Mouse (Mus musculus) embryonic facial prominence, embryonic 10.5 days (tissue): ENCODE data around the gene Lrrc7. TPM values are rescaled to one million over a fixed set of nuclear protein-coding genes. Genes with fewer than 3 reads are reported as not detected.

Source experiments
- DNase-seq: peaks from one replicate; pipeline ENCODE4 v3.0.0-alpha.2; 2017; ENCODE audit warnings: low spot score
- H3K27ac ChIP-seq: fragments of 300-500 bp; sonication (generic); replicated peaks from 2 replicates; pipeline ENCODE4 v1.5.1; 2016; ENCODE audit warnings: mild to moderate bottlenecking
- H3K27me3 ChIP-seq: fragments of 300-500 bp; sonication (generic); replicated peaks from 2 replicates; pipeline ENCODE4 v1.6.1; 2016; ENCODE audit warnings: low read depth, mild to moderate bottlenecking; ENCODE audit not compliant: poor library complexity, severe bottlenecking
- H3K36me3 ChIP-seq: fragments of 300-500 bp; sonication (generic); replicated peaks from 2 replicates; pipeline ENCODE4 v1.6.1; 2016; ENCODE audit warnings: mild to moderate bottlenecking, moderate library complexity
- H3K4me1 ChIP-seq: fragments of 300-500 bp; sonication (generic); 2 replicates; pipeline ENCODE4 v1.6.1; 2016
- H3K4me3 ChIP-seq: fragments of 300-500 bp; sonication (generic); 2 replicates; pipeline ENCODE4 v1.5.1; 2016; ENCODE audit warnings: mild to moderate bottlenecking, moderate library complexity
- H3K9me3 ChIP-seq: fragments of 300-500 bp; sonication (generic); 2 replicates; pipeline ENCODE4 v1.6.1; 2016; ENCODE audit warnings: mild to moderate bottlenecking
- WGBS: fragments of 180-500 bp; shearing (Covaris S2); methylation state at CpG from one replicate; pipeline ENCODE4 v1.1.7; 2016; 5-methylcytosine and 5-hydroxymethylcytosine counted together
- polyA plus RNA-seq: library from polyadenylated mRNA; unstranded; fragments of >200 nt; fragmentation: Nextera tagmentation; extraction: Ambion mirVana; gene quantifications from 2 replicates; pipeline ENCODE4 v1.2.1, GENCODE M21; 2016

Gene Lrrc7
- polyA plus RNA-seq, 1 experiment from 2014 or later = 0.37 TPM

DNA sequence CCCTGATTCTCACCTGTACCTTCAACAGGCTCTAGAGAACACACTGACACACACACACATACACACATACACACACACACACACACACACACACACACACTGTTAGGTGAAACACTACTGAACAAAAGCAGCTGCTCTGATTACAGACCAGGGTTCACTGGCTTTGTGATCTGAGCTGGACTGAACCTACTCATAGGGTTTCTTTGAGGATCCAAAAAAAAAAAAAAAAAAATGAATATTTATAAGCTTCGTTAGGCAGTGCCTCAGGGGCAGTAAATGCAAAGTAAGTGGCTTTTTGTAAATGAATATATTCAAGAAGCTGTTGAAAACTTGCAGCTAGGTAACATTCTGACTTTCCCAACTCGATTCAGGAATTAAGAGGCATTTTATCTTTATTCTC is 354.2 kb downstream of the Lrrc7 start:
- Histone ChIP-seq H3K9me3 (no peaks in the 10 kb centered on the region), H3K36me3 (no peaks in the 10 kb centered on the region), H3K27ac (no peak overlapping the region), H3K4me1 (no peaks in the 10 kb centered on the region), H3K27me3 (no peaks in the 10 kb centered on the region), H3K4me3 (no peak overlapping the region)
- WGBS = 59% methylated on average over 2 of the region's 2 CpGs
- no peak for DNase-seq

DNA sequence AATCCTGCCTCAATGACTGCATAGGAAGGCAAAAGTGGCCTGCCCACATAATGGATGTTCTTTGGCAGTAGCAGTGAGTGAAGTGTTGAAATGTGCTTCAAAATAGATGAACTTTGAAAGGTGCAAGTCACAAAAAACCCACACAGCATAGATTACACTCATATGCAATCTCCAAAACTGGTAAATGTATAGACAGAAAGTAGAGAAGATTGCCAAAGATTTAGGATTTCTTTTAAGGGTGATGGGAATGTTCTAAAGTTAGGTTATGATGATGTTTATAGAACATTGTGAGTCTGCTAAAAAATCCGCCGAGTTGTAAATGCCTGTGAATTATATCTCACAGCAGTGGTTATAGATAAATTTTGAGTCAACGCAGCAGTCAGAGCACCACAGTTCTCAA is 359.2 kb downstream of the Lrrc7 start:
- Histone ChIP-seq H3K4me3 (no peak overlapping the region), H3K36me3 (no peaks in the 10 kb centered on the region), H3K4me1 (no peaks in the 10 kb centered on the region), H3K27me3 (no peaks in the 10 kb centered on the region), H3K27ac (no peak overlapping the region), H3K9me3 (no peaks in the 10 kb centered on the region)
- DNase-seq = no peak
- 92% methylated on average over 3 of the region's 3 CpGs for WGBS

DNA sequence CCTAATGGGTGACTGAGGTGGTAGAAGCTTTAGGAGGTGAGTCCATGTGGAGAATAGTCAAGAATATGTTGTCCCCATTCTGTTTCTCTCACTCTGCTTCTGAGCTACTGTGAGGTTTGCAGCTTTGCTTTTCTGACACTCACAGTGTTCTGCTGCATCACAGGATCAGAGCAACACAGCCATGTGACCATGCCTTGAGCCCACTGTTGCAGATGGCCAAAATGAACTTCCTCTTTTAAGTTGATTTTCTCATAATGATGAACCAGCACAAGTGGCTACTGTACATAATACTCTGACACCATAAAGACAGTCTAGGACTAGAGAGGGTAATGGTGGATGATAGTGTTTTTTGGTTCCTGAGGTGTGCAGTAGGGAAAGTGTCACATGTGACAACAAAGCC is 366.6 kb downstream of the Lrrc7 start:
- DNase-seq = no peak
- no peaks in the 10 kb centered on the region for H3K4me1 ChIP-seq
- no peak overlapping the region for H3K27ac ChIP-seq
- H3K4me3 ChIP-seq = no peak overlapping the region
- H3K27me3 ChIP-seq = no peaks in the 10 kb centered on the region
- H3K9me3 ChIP-seq = no peaks in the 10 kb centered on the region
- no peaks in the 10 kb centered on the region for H3K36me3 ChIP-seq

DNA sequence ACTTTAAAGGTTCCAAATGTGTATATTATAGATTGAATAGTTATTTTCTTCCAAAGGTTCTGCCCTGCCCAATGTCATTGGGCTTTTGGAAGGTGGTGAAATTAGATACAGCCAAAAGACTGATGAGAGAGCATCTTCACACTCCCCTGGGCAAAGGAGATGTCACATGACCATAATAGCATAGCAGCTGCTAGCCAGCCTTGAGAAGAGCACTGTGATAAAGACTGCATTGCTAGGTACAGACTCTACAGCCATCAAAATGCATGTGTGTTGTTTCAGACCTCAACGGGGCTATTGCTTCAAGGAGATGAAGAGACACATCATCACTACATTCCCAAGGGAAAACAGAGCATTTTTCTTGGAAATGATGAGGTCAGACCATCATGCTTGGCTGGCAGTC is 368.8 kb downstream of the Lrrc7 start:
- Histone ChIP-seq H3K27me3 (no peaks in the 10 kb centered on the region), H3K4me1 (no peaks in the 10 kb centered on the region), H3K27ac (no peak overlapping the region), H3K4me3 (no peak overlapping the region), H3K9me3 (no peaks in the 10 kb centered on the region), H3K36me3 (no peaks in the 10 kb centered on the region)
- DNase-seq = no peak
- WGBS = 71% methylated on average over 1 of the region's 1 CpGs

DNA sequence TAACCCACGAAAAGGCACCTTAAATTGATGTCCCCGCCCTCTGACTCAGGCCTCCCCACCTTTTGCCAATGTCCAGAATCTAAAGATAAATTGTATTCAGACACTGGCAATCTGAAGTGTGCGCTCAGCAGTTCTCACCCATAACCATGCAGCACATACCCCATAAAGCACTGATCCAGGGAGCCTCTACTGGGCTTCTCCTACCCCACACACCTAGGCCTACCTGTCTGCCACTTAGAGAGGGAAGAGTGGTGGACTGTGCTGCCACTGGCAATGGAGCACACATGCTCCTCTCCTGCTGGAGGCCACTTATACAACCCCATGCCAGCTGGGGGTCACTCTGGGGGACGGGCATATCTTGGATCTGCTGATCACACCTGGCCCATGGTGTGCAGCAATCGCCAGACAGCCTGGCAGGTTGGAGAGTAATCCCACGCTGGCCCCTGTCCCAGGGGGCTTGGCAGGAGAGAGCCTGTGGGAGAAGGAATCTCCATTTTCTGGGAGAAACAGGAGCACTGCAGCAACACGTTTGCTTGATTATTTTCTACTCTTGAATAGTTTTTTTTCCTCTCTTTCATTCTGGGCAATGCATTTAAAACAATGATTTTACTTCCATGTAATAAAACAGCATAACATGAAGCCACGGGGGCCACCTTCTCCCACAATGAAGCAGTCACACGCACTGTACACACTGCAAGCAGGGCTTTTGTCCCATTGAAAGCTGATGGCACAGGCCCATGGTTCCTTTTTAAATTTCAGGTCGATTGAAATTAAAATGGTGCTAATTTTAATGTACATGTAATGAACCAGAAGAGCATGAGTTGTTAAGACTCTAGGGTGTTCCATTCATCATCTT is 386.9 kb downstream of the Lrrc7 start:
- Histone ChIP-seq H3K27me3 (no peaks in the 10 kb centered on the region), H3K4me1 (no peaks in the 10 kb centered on the region), H3K27ac (no peak overlapping the region), H3K9me3 (no peaks in the 10 kb centered on the region), H3K4me3 (no peak overlapping the region), H3K36me3 (no peaks in the 10 kb centered on the region)
- no peak for DNase-seq
- 77% methylated on average over 10 of the region's 10 CpGs for WGBS

DNA sequence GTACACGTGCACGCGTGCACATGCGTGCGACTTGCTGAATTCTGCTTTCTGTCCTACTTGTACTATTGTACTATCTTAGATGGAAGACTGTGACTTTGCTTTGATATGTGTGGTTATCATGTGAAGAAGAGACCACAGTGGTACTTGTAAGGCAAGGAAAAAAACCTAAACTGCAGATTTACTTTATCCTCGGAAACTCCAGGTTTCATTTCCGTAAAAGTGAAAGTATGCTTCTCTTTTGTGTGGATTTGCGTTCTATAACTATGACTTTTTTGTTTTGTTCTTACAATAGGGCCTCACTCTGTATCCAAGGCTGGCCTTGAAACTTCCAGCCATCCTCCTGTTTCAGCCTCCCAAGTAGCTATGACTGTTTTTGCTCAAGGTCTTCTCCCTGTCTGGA is 392.8 kb downstream of the Lrrc7 start:
- Histone ChIP-seq H3K4me1 (no peaks in the 10 kb centered on the region), H3K4me3 (no peak overlapping the region), H3K27ac (no peak overlapping the region), H3K36me3 (no peaks in the 10 kb centered on the region), H3K9me3 (no peaks in the 10 kb centered on the region), H3K27me3 (no peaks in the 10 kb centered on the region)
- DNase-seq = no peak
- 96% methylated on average over 8 of the region's 8 CpGs for WGBS

DNA sequence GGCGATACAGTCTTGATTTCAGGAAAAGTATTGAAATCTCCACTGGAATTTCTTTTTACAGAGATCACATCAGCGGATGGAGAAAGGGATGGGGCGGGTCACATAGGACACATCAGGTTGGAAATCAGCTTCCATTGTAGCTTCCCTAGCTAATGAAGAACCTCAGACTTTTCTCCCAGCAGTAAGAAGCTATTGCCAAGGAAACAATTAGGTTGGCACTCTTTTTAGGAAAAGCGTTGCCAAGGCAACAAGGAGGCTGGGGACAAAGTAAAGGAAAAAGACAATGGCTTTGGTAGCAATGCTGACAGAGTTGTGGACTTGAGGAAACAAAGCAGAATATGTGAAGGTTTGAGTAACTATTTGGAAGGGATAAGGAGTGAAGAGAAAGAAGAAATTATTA is 393.6 kb downstream of the Lrrc7 start:
- no peaks in the 10 kb centered on the region for H3K27me3 ChIP-seq
- no peaks in the 10 kb centered on the region for H3K4me1 ChIP-seq
- H3K36me3 ChIP-seq = no peaks in the 10 kb centered on the region
- WGBS = 76% methylated on average over 4 of the region's 4 CpGs
- no peak for DNase-seq
- no peak overlapping the region for H3K4me3 ChIP-seq
- H3K27ac ChIP-seq = no peak overlapping the region
- H3K9me3 ChIP-seq = no peaks in the 10 kb centered on the region

DNA sequence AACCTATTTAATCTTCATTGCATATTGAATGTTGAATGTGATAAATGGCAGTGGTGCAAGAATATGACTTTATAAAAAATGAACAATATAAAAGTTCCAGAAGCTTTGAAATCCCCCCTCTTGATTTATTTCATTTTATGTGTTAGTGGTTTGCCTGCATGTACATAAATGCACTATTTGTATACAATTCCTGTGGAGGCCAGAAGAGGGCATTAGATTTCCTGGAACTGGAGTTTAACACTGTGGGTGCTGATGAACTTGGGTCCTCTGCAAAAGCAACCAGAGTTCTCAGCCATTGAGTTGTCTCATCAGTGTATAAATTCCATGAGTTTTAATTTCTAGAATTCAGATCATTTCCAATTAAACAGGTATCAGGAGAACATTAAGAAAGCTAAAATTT is 397.0 kb downstream of the Lrrc7 start:
- Histone ChIP-seq H3K9me3 (no peaks in the 10 kb centered on the region), H3K4me3 (no peak overlapping the region), H3K27ac (no peak overlapping the region), H3K27me3 (no peaks in the 10 kb centered on the region), H3K4me1 (no peaks in the 10 kb centered on the region), H3K36me3 (no peaks in the 10 kb centered on the region)
- DNase-seq = no peak

DNA sequence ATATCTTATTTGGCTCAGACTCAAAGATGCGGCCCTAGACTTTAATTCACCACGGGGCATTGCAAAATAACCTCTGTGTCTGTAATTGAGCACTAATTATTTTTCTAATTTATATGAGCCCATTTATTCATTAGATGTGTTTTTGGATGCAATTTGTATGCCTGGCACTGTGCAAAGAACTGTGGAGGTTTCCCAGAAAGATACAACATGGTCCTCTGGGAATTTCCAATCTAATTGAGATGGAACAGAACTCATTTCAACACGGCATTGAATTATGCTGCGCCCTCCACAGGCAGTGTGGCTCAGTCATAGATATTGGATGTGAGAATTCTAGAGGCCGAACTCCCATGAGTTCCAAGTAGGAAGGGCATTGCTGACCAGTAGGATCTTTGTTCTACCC is 397.6 kb downstream of the Lrrc7 start:
- 87% methylated on average over 5 of the region's 5 CpGs for WGBS
- H3K4me1 ChIP-seq = no peaks in the 10 kb centered on the region
- H3K27me3 ChIP-seq = no peaks in the 10 kb centered on the region
- no peak overlapping the region for H3K27ac ChIP-seq
- H3K4me3 ChIP-seq = no peak overlapping the region
- no peaks in the 10 kb centered on the region for H3K9me3 ChIP-seq
- no peaks in the 10 kb centered on the region for H3K36me3 ChIP-seq
- no peak for DNase-seq

DNA sequence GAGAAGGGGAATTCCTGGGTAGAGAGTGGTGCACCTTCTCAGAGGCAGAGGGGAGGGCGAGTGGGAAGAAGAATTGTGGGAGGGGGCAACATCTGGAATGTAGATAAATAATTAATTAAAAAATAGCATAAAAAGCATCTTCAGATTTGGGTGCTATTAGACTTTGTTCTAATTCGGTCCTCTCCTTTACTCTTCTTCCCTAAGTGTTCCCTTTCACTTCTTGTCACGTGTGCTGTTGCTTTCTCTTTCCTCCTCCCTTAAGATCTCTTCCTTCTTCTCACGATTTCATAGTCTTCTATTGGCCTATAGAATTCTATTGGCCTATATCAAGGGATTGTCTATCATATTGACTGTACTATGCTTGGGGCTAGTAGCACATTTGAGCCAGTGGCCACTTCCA is 398.9 kb downstream of the Lrrc7 start:
- Histone ChIP-seq H3K27ac (no peak overlapping the region), H3K4me1 (no peaks in the 10 kb centered on the region), H3K4me3 (no peak overlapping the region), H3K36me3 (no peaks in the 10 kb centered on the region), H3K27me3 (no peaks in the 10 kb centered on the region), H3K9me3 (no peaks in the 10 kb centered on the region)
- 81% methylated on average over 4 of the region's 4 CpGs for WGBS
- no peak for DNase-seq

DNA sequence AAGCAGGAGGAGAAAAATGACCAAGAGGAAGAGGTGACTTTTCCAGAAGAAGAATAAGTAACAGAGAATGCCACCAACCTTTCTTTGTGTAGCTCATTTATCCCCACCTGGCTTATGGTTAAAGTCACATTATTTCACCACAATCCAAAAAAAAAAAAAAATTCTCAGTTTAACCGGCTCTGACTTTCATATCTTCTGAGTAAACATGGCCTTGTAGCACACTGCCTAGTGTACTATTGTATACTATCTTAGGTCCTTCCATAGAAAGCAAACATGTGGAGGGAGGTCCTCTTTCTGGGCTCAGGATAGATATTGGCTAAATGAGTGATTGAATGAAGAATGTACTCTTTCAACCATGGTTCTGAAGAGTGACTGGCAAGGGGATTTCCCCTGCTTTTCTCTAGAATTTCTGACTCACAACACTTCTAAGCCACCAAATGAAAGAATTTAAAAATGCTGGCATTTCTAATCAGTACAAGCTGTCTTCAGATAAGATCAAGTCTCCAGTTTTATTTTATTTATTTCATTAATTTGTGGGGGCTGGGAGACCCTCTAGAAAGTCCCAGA is 400.0 kb downstream of the Lrrc7 start:
- H3K27ac ChIP-seq = no peak overlapping the region
- H3K36me3 ChIP-seq = no peaks in the 10 kb centered on the region
- no peaks in the 10 kb centered on the region for H3K4me1 ChIP-seq
- WGBS = 91% methylated on average over 1 of the region's 1 CpGs
- H3K9me3 ChIP-seq = no peaks in the 10 kb centered on the region
- no peak overlapping the region for H3K4me3 ChIP-seq
- no peak for DNase-seq
- H3K27me3 ChIP-seq = no peaks in the 10 kb centered on the region

DNA sequence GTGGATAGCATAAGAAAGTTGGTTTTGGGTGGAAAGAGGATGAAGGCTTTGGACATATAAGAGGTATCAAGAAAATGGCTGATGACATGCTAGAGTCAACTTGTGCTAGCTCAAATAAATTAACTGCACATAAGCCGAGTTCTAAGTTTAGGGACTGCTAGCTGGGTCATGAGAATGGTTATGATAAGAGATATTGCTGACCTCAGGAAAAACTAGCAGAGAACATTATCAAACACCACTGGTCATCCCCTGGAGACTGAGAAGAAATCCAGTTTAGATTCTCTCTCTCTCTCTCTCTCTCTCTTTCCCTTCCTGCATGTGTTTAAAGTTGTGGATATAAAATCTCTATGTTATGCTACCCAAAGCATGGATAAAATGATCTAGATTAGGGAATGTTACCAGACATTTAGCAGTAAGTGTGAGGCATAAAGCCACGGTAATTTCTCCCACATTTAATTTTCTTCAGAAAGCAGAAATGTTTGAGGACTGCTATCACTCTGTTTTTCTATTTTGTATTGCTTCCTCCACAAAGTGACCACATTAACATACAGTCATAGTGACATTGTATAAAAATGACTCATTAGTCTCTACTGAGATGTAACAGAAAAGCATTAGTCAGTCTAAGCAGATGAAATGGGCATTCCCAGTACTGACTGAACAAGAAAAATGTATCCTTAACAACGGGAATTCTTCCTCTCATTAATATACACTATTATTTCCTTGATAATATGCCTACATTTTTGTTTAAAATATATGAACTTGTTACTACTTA is 406.3 kb downstream of the Lrrc7 start:
- 79% methylated on average over 3 of the region's 3 CpGs for WGBS
- H3K4me1 ChIP-seq = no peaks in the 10 kb centered on the region
- H3K9me3 ChIP-seq = no peaks in the 10 kb centered on the region
- H3K36me3 ChIP-seq = no peaks in the 10 kb centered on the region
- H3K4me3 ChIP-seq = no peak overlapping the region
- no peak for DNase-seq
- H3K27me3 ChIP-seq = no peaks in the 10 kb centered on the region
- no peak overlapping the region for H3K27ac ChIP-seq

DNA sequence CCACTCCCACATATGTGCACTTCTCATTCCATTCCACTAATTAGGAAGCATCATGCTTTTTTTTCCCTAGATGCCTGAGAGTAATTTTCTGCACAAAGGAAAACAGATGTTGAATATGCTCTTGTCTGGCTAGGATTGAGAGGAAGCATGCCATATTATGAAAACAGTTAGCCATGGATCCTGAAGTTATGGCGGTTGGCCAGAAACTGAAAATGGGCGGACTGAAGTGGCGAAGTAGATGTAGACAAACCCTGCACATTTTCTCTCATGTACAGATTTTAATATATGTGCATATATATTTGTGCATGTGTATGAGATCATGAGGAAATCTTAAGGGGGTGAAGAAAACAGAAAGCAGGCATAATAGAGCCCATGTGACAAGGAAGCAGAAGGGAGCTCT is 407.9 kb downstream of the Lrrc7 start:
- Histone ChIP-seq H3K36me3 (no peaks in the 10 kb centered on the region), H3K27me3 (no peaks in the 10 kb centered on the region), H3K4me1 (no peaks in the 10 kb centered on the region), H3K9me3 (no peaks in the 10 kb centered on the region), H3K27ac (no peak overlapping the region), H3K4me3 (no peak overlapping the region)
- 90% methylated on average over 3 of the region's 3 CpGs for WGBS
- DNase-seq = no peak
